Mouse (Mus musculus) left cerebral cortex, postnatal 36 days (tissue): ENCODE results near the gene Ambra1. TPM values are rescaled to one million over a fixed set of nuclear protein-coding genes. Genes with fewer than 3 reads are reported as not detected.

ENCODE experiments used
- DNase-seq, 2 experiments: peaks; one replicate each; pipeline ENCODE4 v3.0.0; 2021 to 2022; ENCODE audit warnings: low spot score in 2 of 2, mixed read lengths in 1 of 2
- intact Hi-C: fragments of 180-260 bp; cut with DNase I; formaldehyde crosslinking; loops from one replicate; pipeline ENCODE4 v1.15.1; 2025
- total RNA-seq, 2 experiments: library from RNA; stranded (reverse); gene quantifications; 2 replicates each; pipeline ENCODE4 v1.2.3; 2021

Ambra1 gene
- total RNA-seq, 2 experiments from 2014 or later: 52.6 to 55.5 TPM

DNA sequence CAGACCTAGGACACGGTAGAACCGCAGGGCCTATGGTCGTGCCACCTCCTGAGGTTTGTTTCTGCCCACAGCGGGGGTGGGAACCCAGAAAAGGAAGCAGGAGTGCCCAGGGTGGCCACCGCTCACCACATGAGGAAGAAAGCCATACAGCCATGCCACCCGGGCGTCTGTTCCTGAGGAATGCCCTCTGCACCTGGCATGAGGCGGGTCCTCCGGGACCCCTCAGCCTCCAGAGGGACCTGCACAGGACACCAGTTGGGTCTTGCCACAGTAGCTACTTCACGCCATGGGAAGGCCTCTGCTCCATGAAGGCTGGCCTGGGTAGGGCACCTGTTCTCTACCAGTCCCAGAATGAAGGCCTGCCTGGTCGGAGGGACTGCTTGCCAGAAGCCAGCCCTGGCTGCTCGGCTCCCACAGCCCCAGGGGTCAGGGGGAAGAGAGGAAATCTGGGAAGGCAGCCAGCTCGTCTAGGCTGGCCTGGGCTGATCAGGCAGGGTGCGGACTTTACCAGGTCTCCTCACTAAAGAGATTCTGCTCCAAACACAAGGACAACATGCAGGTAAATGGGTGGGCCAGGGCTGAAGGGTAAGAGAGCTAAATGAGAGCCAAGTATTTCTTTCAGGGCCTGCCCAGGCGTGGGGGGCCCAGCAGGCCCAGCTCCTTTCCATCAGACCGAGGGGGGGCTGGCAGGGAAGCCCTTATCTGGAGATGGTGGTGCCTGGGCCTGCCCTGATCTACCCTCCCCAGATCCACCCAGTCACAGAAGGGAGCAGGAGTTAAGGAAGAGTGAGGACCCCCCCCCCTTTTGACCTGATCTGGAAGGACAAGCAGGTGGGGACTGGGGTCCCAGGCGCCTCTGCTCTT is 219.7 kb downstream of the Ambra1 start:
- DNase-seq: no peak
- intact Hi-C loops: no loop called here

GRCm38 (mm10) chr2:91950275-91951085 is 220.5 kb downstream of the Ambra1 start:
- intact Hi-C loops: no loop called here
- DNase-seq: peak in 1 of 2 experiments; percentile 65

- intact Hi-C loops: no loop called here
- DNase-seq: peak in 1 of 2 experiments; percentile 12
Observed at GRCm38 (mm10) chr2:91953825-91954224, 223.9 kb downstream of the Ambra1 start.

DNA sequence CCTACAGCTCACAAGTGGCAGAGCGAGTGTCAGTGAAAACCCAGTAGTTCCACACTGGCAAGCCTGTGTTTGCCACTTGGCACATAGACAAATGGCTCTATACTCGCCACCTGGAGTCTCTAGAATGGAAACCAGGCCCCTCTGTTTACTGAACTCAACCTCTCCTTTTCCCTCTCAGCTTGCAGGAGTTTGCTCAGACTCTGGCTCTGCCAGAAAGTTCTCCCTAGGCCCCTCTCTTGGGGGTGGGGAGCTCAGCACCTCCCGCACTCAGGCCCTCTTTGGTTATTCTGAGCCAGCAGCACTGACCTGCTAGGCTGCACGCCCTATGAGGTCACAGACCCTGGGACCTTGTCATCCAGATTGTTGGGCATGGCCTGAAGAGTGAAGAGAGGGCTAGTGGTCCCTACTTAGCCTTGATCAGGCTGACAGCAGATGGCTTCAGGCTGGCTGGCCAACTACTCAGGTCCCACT is 225.2 kb downstream of the Ambra1 start:
- no peak for DNase-seq
- intact Hi-C loops: no loop called here

DNA sequence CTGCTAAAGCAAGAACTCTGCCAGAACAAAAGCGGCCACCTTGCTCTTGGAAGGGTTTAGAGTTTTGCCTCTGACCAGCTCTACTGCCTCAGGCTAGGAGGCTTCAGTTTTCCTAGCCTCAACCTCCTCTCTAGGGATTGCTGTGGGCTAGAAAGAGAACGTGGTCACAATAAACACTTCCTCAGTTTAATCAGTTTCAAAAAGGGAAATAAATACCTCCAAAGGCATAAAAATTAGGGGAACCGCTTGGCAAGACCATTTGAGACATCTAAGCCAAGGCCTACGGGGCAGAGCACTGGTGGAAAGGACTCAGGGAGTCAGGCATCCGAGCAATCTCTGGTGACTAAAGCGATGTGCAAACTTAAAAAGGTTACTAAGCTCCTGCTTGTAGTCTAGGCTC is 225.9 kb downstream of the Ambra1 start:
- intact Hi-C loops: no loop called here
- DNase-seq: no peak

DNA sequence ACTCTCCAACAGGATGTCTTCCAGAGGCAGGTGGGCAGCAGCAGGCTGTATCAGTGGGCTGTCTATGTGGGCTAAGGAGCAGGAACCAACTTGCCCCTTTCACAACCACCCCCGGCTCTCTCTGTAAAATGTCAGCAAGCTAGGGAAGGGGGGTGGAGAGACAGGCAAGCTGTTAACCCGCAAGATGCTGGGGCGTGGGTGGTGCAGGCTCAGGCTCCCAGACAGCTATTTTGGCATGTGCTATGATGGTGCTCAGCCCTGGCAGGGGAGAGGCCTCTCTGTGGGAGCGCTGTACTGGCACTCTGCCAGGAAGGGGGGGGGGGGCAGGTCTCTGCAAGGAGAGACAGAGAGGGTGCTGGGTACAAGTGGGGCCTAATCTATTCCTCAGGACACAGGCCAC is 227.2 kb downstream of the Ambra1 start:
- peak; percentile 84 to 89 for DNase-seq
- intact Hi-C loops: no loop called here

GRCm38 (mm10) chr2:91958049-91958448 is 228.1 kb downstream of the Ambra1 start:
- intact Hi-C loops: no loop called here
- no peak for DNase-seq

GRCm38 (mm10) chr2:91958701-91959457 is 228.9 kb downstream of the Ambra1 start:
- DNase-seq: peak; percentile 58 to 63
- intact Hi-C loops: no loop called here

- intact Hi-C loops: loop anchor here (5.0 kb wide), 1 partner anchor 32 kb away; the partner anchor contains the start of gene Chrm4
Observed at GRCm38 (mm10) chr2:91959544-91960410, 229.8 kb downstream of the Ambra1 start.

DNA sequence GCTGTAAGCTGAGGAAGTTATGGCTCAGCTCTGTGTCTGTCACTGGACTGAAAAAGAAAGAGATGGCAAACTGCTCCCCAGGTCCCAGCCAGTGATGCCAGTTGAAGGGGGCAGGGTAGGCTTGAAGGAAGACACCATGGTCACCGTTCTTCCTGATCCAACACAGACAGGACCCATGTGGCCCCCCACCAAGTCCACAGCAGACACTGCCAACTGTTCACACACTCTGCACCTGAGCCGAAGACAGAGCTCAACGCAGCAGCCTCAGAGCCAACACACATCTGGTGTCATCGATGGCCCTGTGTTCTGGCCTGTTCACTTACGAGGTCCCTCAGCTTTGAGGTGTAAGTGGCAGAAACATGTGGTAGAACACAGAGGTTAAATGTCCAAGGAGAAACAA is 230.5 kb downstream of the Ambra1 start:
- intact Hi-C loops: loop anchor here (5.0 kb wide), 1 partner anchor 33 kb away; the partner anchor contains the start of gene Chrm4

More at GRCm38 (mm10) chr2:91959544-91960410, 229.8 kb downstream of the Ambra1 start:
- no peak for DNase-seq

GRCm38 (mm10) chr2:91961901-91962761 is 232.2 kb downstream of the Ambra1 start:
- DNase-seq: no peak
- intact Hi-C loops: loop anchor here (2.0 to 5.0 kb wide), 2 partner anchors 17 to 35 kb away; partner anchors contain the start of genes Chrm4 and Gm9821

More for the DNA sequence above, 230.5 kb downstream of the Ambra1 start:
- DNase-seq: no peak

GRCm38 (mm10) chr2:91962864-91963401 is 233.0 kb downstream of the Ambra1 start:
- intact Hi-C loops: loop anchor here (2.0 to 5.0 kb wide), 2 partner anchors 18 to 36 kb away; partner anchors contain the start of genes Chrm4 and Gm9821
- peak; percentile 41 to 46 for DNase-seq

GRCm38 (mm10) chr2:91963443-91963932 is 233.6 kb downstream of the Ambra1 start:
- intact Hi-C loops: loop anchor here (2.0 to 5.0 kb wide), 2 partner anchors 19 to 36 kb away; partner anchors contain the start of genes Chrm4 and Gm9821
- peak; percentile 95 for DNase-seq

DNA sequence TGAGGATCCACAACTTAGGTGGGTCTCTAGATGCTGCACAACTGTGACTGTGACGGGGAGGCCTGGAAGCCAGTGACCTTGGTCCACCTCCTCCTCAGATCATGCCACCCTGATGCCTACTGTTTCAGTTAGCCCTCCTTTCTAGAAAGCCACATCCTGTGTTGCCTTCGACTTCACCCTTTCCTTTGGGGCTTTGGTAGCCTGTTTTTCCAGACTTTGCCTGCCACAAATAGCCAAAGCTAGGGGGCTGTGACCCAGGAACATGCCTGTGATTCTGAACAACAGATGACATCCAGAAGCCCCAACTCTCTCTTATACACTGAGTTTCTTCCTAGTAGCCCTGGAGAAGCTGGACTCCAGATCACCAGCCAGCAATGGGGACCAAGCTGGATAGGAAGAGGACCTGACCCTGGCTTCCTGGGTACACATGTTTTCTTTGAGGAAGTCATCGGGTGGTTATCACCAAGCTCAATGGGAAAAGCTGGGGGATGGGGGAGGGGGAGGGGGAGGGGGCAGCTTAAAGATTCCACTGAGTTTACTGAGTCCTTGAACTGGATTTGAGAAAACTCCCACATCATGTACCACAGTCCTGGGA is 234.8 kb downstream of the Ambra1 start:
- intact Hi-C loops: loop anchor here (5.0 kb wide), 1 partner anchor 37 kb away; the partner anchor contains the start of gene Chrm4

GRCm38 (mm10) chr2:91965417-91965816 is 235.5 kb downstream of the Ambra1 start:
- no peak for DNase-seq
- intact Hi-C loops: no loop called here

More for the DNA sequence above, 234.8 kb downstream of the Ambra1 start:
- DNase-seq: no peak

- intact Hi-C loops: no loop called here
- DNase-seq: no peak
Observed at GRCm38 (mm10) chr2:91966367-91966766, 236.4 kb downstream of the Ambra1 start.
